Mouse (Mus musculus) hindbrain, embryonic 13.5 days (tissue): ENCODE results near the gene Dnah7c. TPM values are rescaled to one million over a fixed set of nuclear protein-coding genes. Genes with fewer than 3 reads are reported as not detected.
A peak's percentile ranks its signal among the peaks of the same experiment; 100 is the strongest.
"Not testable (repeated sequence)": the region's sequence is repeated elsewhere in the genome, so short reads cannot be mapped to it uniquely, and the experiment has no call there.

Experiments
- ATAC-seq: fragments of 200-750 bp; cut with Nextera tagmentation; 2 replicates; pipeline ENCODE4 v1.8.0; 2017; ENCODE audit warnings: moderate TSS enrichment; ENCODE audit not compliant: low FRiP score
- H3K27ac ChIP-seq: fragments of 300-500 bp; sonication (generic); 2 replicates; pipeline ENCODE4 v1.5.1; 2015; ENCODE audit warnings: inconsistent platforms, mild to moderate bottlenecking, moderate library complexity
- H3K27me3 ChIP-seq: fragments of 300-500 bp; sonication (generic); 2 replicates; pipeline ENCODE4 v1.6.1; 2015; ENCODE audit warnings: mild to moderate bottlenecking, inconsistent platforms
- H3K36me3 ChIP-seq: fragments of 300-500 bp; sonication (generic); 2 replicates; pipeline ENCODE4 v1.6.1; 2015; ENCODE audit warnings: mild to moderate bottlenecking, inconsistent platforms
- H3K4me1 ChIP-seq: fragments of 300-500 bp; sonication (generic); replicated peaks from 2 replicates; pipeline ENCODE4 v1.6.1; 2015; ENCODE audit warnings: inconsistent platforms
- H3K4me2 ChIP-seq: fragments of 300-500 bp; sonication (generic); 2 replicates; pipeline ENCODE4 v1.6.1; 2015; ENCODE audit warnings: inconsistent platforms, mild to moderate bottlenecking, moderate library complexity
- H3K4me3 ChIP-seq: fragments of 300-500 bp; sonication (generic); 2 replicates; pipeline ENCODE4 v1.5.1; 2015; ENCODE audit warnings: mild to moderate bottlenecking, inconsistent platforms
- H3K9ac ChIP-seq: fragments of 300-500 bp; sonication (generic); 2 replicates; pipeline ENCODE4 v1.6.1; 2015; ENCODE audit warnings: mild to moderate bottlenecking, inconsistent platforms
- H3K9me3 ChIP-seq: fragments of 300-500 bp; sonication (generic); 2 replicates; pipeline ENCODE4 v1.6.1; 2016; ENCODE audit warnings: inconsistent platforms
- WGBS: fragments of 180-500 bp; shearing (Covaris S2); methylation state at CpG from one replicate; pipeline ENCODE4 v1.1.7; 2015; 5-methylcytosine and 5-hydroxymethylcytosine counted together
- polyA plus RNA-seq: library from polyadenylated mRNA; unstranded; fragments of >200 nt; fragmentation: Nextera tagmentation; extraction: Ambion mirVana; gene quantifications from 2 replicates; pipeline ENCODE4 v1.2.1, GENCODE M21; 2015

Gene Dnah7c
- polyA plus RNA-seq, 1 experiment from 2014 or later: 0.17 TPM

- not testable (repeated sequence) for H3K36me3 ChIP-seq, H3K9me3 ChIP-seq, H3K9ac ChIP-seq, H3K4me3 ChIP-seq, H3K27ac ChIP-seq, H3K27me3 ChIP-seq, ATAC-seq, H3K4me1 ChIP-seq, H3K4me2 ChIP-seq
- WGBS: 66% methylated on average over 3 of the region's 3 CpGs
Observed at GRCm38 (mm10) chr1:46764600-46764999, 339.2 kb downstream of the Dnah7c start.

GRCm38 (mm10) chr1:46769318-46769717 lies 343.9 kb downstream of the Dnah7c start:
- H3K9me3 ChIP-seq, H3K36me3 ChIP-seq, H3K4me2 ChIP-seq, ATAC-seq, H3K27me3 ChIP-seq, H3K4me1 ChIP-seq, H3K9ac ChIP-seq, H3K27ac ChIP-seq, H3K4me3 ChIP-seq: not testable (repeated sequence)

GRCm38 (mm10) chr1:46770077-46770695 lies 344.8 kb downstream of the Dnah7c start:
- H3K4me1 ChIP-seq, H3K27me3 ChIP-seq, H3K9ac ChIP-seq, H3K9me3 ChIP-seq, H3K27ac ChIP-seq, H3K36me3 ChIP-seq, H3K4me3 ChIP-seq, H3K4me2 ChIP-seq, ATAC-seq: not testable (repeated sequence)
- 84% methylated on average over 7 of the region's 7 CpGs for WGBS

GRCm38 (mm10) chr1:46782227-46782626 lies 356.8 kb downstream of the Dnah7c start:
- not testable (repeated sequence) for H3K9ac ChIP-seq, H3K4me1 ChIP-seq, H3K4me3 ChIP-seq, ATAC-seq, H3K36me3 ChIP-seq, H3K9me3 ChIP-seq, H3K4me2 ChIP-seq, H3K27ac ChIP-seq, H3K27me3 ChIP-seq
- WGBS: 88% methylated on average over 4 of the region's 4 CpGs

- no peaks in the 10 kb centered on the region for H3K27me3 ChIP-seq
- H3K4me2 ChIP-seq: no peak overlapping the region
- peaks cover 7% of the 10 kb centered on the region for H3K36me3 ChIP-seq
- no peak overlapping the region for H3K27ac ChIP-seq
- no peak overlapping the region for H3K9ac ChIP-seq
- H3K9me3 ChIP-seq: no peaks in the 10 kb centered on the region
- H3K4me1 ChIP-seq: no peaks in the 10 kb centered on the region
- no peak; the same call in 1 of the 2 replicates for ATAC-seq
- H3K4me3 ChIP-seq: no peak overlapping the region
- WGBS: 88% methylated on average over 1 of the region's 1 CpGs
Observed at GRCm38 (mm10) chr1:46805074-46805473, 379.7 kb downstream of the Dnah7c start.

- H3K36me3 ChIP-seq: peaks cover 24% of the 10 kb centered on the region
- H3K27me3 ChIP-seq, H3K4me1 ChIP-seq, H3K27ac ChIP-seq, H3K4me3 ChIP-seq, H3K9me3 ChIP-seq, ATAC-seq, H3K9ac ChIP-seq, H3K4me2 ChIP-seq: not testable (repeated sequence)
- WGBS: 88% methylated on average over 4 of the region's 4 CpGs
Observed at GRCm38 (mm10) chr1:46808630-46809029, 383.2 kb downstream of the Dnah7c start.

GRCm38 (mm10) chr1:46817934-46818333 lies 392.5 kb downstream of the Dnah7c start:
- no peak overlapping the region for H3K27ac ChIP-seq
- ATAC-seq: no peak

GRCm38 (mm10) chr1:46822256-46822972 lies 397.0 kb downstream of the Dnah7c start:
- Histone ChIP-seq H3K36me3 (peaks cover 44% of the 10 kb centered on the region), H3K4me3 (no peak overlapping the region), H3K9ac (no peak overlapping the region), H3K4me2 (no peak overlapping the region), H3K27ac (no peak overlapping the region), H3K9me3 (no peaks in the 10 kb centered on the region), H3K27me3 (no peaks in the 10 kb centered on the region), H3K4me1 (no peaks in the 10 kb centered on the region)
- ATAC-seq: no peak
- WGBS: 87% methylated on average over 4 of the region's 4 CpGs

More at GRCm38 (mm10) chr1:46817934-46818333, 392.5 kb downstream of the Dnah7c start:
- Histone ChIP-seq H3K36me3 (peaks cover 41% of the 10 kb centered on the region), H3K4me2 (no peak overlapping the region), H3K4me1 (no peaks in the 10 kb centered on the region), H3K4me3 (no peak overlapping the region), H3K27me3 (no peaks in the 10 kb centered on the region), H3K9ac (no peak overlapping the region), H3K9me3 (no peaks in the 10 kb centered on the region)
- WGBS: 95% methylated on average over 5 of the region's 5 CpGs

GRCm38 (mm10) chr1:46830066-46830843 lies 404.9 kb downstream of the Dnah7c start:
- Histone ChIP-seq H3K4me2 (no peak overlapping the region), H3K4me1 (0 out of 2 replicates have a peak, but pooled peaks cover 5% of the 10 kb centered on the region), H3K9me3 (no peaks in the 10 kb centered on the region), H3K9ac (no peak overlapping the region), H3K36me3 (peaks cover 16% of the 10 kb centered on the region), H3K27me3 (no peaks in the 10 kb centered on the region), H3K27ac (no peak overlapping the region), H3K4me3 (no peak overlapping the region)
- WGBS: 51% methylated on average over 2 of the region's 2 CpGs
- peak; percentile 63; the same call in 1 of the 2 replicates for ATAC-seq

- H3K4me1 ChIP-seq: 0 out of 2 replicates have a peak, but pooled peaks cover 5% of the 10 kb centered on the region
- no peak overlapping the region for H3K9ac ChIP-seq
- H3K9me3 ChIP-seq: no peaks in the 10 kb centered on the region
- no peak overlapping the region for H3K27ac ChIP-seq
- H3K4me2 ChIP-seq: no peak overlapping the region
- no peak for ATAC-seq
- no peak overlapping the region for H3K4me3 ChIP-seq
- peaks cover 22% of the 10 kb centered on the region for H3K36me3 ChIP-seq
- no peaks in the 10 kb centered on the region for H3K27me3 ChIP-seq
- 94% methylated on average over 5 of the region's 5 CpGs for WGBS
Observed at GRCm38 (mm10) chr1:46831927-46832326, 406.5 kb downstream of the Dnah7c start.

GRCm38 (mm10) chr1:46843406-46843805 lies 418.0 kb downstream of the Dnah7c start:
- H3K9ac ChIP-seq: no peak overlapping the region
- no peaks in the 10 kb centered on the region for H3K36me3 ChIP-seq
- no peaks in the 10 kb centered on the region for H3K9me3 ChIP-seq
- no peak for ATAC-seq
- no peak overlapping the region for H3K4me3 ChIP-seq
- peaks cover 5% of the 10 kb centered on the region; the same call in 1 of the 2 replicates for H3K4me1 ChIP-seq
- H3K4me2 ChIP-seq: no peak overlapping the region
- H3K27me3 ChIP-seq: no peaks in the 10 kb centered on the region
- WGBS: 74% methylated on average over 4 of the region's 4 CpGs
- no peak overlapping the region for H3K27ac ChIP-seq

- no peak for ATAC-seq
- Histone ChIP-seq H3K27me3 (no peaks in the 10 kb centered on the region), H3K9me3 (no peaks in the 10 kb centered on the region), H3K36me3 (no peaks in the 10 kb centered on the region), H3K27ac (no peak overlapping the region), H3K4me1 (peaks cover 5% of the 10 kb centered on the region; the same call in 1 of the 2 replicates), H3K4me2 (no peak overlapping the region), H3K4me3 (no peak overlapping the region), H3K9ac (no peak overlapping the region)
- 82% methylated on average over 2 of the region's 2 CpGs for WGBS
Observed at GRCm38 (mm10) chr1:46844281-46844680, 418.9 kb downstream of the Dnah7c start.
